Comparison of ENCODE assay signal across 22 mouse cellular contexts in genomic region chr15:75314421-75314820, GRCm38 (mm10). TPM values are rescaled to one million over a fixed set of nuclear protein-coding genes. Genes with fewer than 3 reads are reported as not detected.
"Had no signal": no experiment of that assay in that cellular context is flagged by ENCODE, and none has a peak within 500 bp of the region (broad histone marks: within the 10 kb centered on the region; RNA-seq: fewer than 3 reads in every experiment).

No protein-coding gene starts in this region.

- H3K4me1 ChIP-seq: lung, embryonic 15.5 days; megakaryocyte, embryonic 14.5 days; midbrain, embryonic 13.5 days; midbrain, embryonic 15.5 days; neural tube, embryonic 12.5 days; stomach, embryonic 15.5 days had no signal

- DNase-seq: lung, adult 2 months; lung, postnatal 14 days; lung, postnatal 36 days; right cerebral cortex, postnatal 14 days; thymus, adult 2 months; thymus, postnatal 25 days; thymus, postnatal 4 days had no signal

- H3K9me3 ChIP-seq: lung, embryonic 15.5 days; midbrain, embryonic 13.5 days; midbrain, embryonic 15.5 days; neural tube, embryonic 12.5 days; stomach, embryonic 15.5 days had no signal

- H3K4me2 ChIP-seq: lung, embryonic 15.5 days; midbrain, embryonic 11.5 days; midbrain, embryonic 13.5 days; midbrain, embryonic 15.5 days; neural tube, embryonic 12.5 days; stomach, embryonic 15.5 days had no signal

- H3K9ac ChIP-seq: lung, embryonic 15.5 days; midbrain, embryonic 13.5 days; midbrain, embryonic 15.5 days; neural tube, embryonic 12.5 days; stomach, embryonic 15.5 days had no signal

- H3K27me3 ChIP-seq: lung, embryonic 15.5 days; megakaryocyte, embryonic 14.5 days; midbrain, embryonic 13.5 days; midbrain, embryonic 15.5 days; neural tube, embryonic 12.5 days; stomach, embryonic 15.5 days had no signal

- H3K36me3 ChIP-seq: lung, embryonic 15.5 days; midbrain, embryonic 13.5 days; midbrain, embryonic 15.5 days; neural tube, embryonic 12.5 days; stomach, embryonic 15.5 days had no signal

- H3K27ac ChIP-seq: lung, embryonic 15.5 days; macrophage; midbrain, embryonic 13.5 days; midbrain, embryonic 15.5 days; neural tube, embryonic 12.5 days; stomach, embryonic 15.5 days; stomach, postnatal 0 days had no signal

- ATAC-seq: lung, postnatal 0 days; midbrain, embryonic 13.5 days; midbrain, embryonic 15.5 days had no signal

- H3K4me3 ChIP-seq: lung, embryonic 15.5 days; megakaryocyte, embryonic 14.5 days; midbrain, embryonic 13.5 days; midbrain, embryonic 15.5 days; neural tube, embryonic 12.5 days; stomach, embryonic 15.5 days had no signal

RNA-seq across cellular contexts. Expression of gene Ly6f, which starts 46.2 kb away (rescaled TPM):
- polyA plus RNA-seq: lung, adult 2 months; lung, embryonic 15.5 days; lung, postnatal 0 days; macrophage; midbrain, embryonic 11.5 days; midbrain, embryonic 13.5 days; midbrain, embryonic 15.5 days; midbrain, postnatal 0 days; neural tube, embryonic 12.5 days; neural tube, embryonic 14.5 days; spleen, adult 2 months; stomach, embryonic 15.5 days; stomach, postnatal 0 days; testis, adult 2 months; thymus, adult 2 months; urinary bladder, adult 2 months had no signal
